Mouse (Mus musculus) hindbrain, embryonic 10.5 days (tissue): ENCODE measurements around the gene Retreg2. TPM values are rescaled to one million over a fixed set of nuclear protein-coding genes. Genes with fewer than 3 reads are reported as not detected.

Experiments used
- DNase-seq: peaks from one replicate; pipeline ENCODE4 v3.0.0-alpha.2; 2017; ENCODE audit warnings: low spot score
- H3K27ac ChIP-seq: fragments of 300-500 bp; sonication (generic); 2 replicates; pipeline ENCODE4 v1.5.1; 2016; ENCODE audit warnings: mild to moderate bottlenecking, moderate library complexity
- H3K27me3 ChIP-seq: fragments of 300-500 bp; sonication (generic); 2 replicates; pipeline ENCODE4 v1.6.1; 2016; ENCODE audit warnings: mild to moderate bottlenecking; ENCODE audit not compliant: poor library complexity, insufficient read depth, severe bottlenecking
- H3K36me3 ChIP-seq: fragments of 300-500 bp; sonication (generic); 2 replicates; pipeline ENCODE4 v1.6.1; 2016; ENCODE audit warnings: mild to moderate bottlenecking, moderate library complexity
- H3K4me1 ChIP-seq: fragments of 300-500 bp; sonication (generic); replicated peaks from 2 replicates; pipeline ENCODE4 v1.6.1; 2016; ENCODE audit warnings: mild to moderate bottlenecking
- H3K4me3 ChIP-seq: fragments of 300-500 bp; sonication (generic); 2 replicates; pipeline ENCODE4 v1.5.1; 2016; ENCODE audit warnings: mild to moderate bottlenecking, moderate library complexity
- H3K9me3 ChIP-seq: fragments of 300-500 bp; sonication (generic); 2 replicates; pipeline ENCODE4 v1.6.1; 2016; ENCODE audit warnings: mild to moderate bottlenecking, moderate library complexity
- WGBS: fragments of 180-500 bp; shearing (Covaris S2); methylation state at CpG from one replicate; pipeline ENCODE4 v1.1.7; 2016; 5-methylcytosine and 5-hydroxymethylcytosine counted together
- polyA plus RNA-seq: library from polyadenylated mRNA; unstranded; fragments of >200 nt; fragmentation: Nextera tagmentation; extraction: Ambion mirVana; gene quantifications from 2 replicates; pipeline ENCODE4 v1.2.1, GENCODE M21; 2016

The Retreg2 gene
- polyA plus RNA-seq, 1 experiment from 2014 or later, result 63.4 TPM

GRCm38 (mm10) chr1:75145589-75145988, 3.0 kb downstream of the Retreg2 start:
- H3K9me3 ChIP-seq, result no peaks in the 10 kb centered on the region
- H3K27ac ChIP-seq, result no peak overlapping the region
- no peak for DNase-seq
- H3K4me1 ChIP-seq, result peaks cover 23% of the 10 kb centered on the region
- H3K27me3 ChIP-seq, result no peaks in the 10 kb centered on the region
- WGBS, result 95% methylated on average over 3 of the region's 3 CpGs
- no peak overlapping the region for H3K4me3 ChIP-seq
- H3K36me3 ChIP-seq, result peaks cover 52% of the 10 kb centered on the region

DNA sequence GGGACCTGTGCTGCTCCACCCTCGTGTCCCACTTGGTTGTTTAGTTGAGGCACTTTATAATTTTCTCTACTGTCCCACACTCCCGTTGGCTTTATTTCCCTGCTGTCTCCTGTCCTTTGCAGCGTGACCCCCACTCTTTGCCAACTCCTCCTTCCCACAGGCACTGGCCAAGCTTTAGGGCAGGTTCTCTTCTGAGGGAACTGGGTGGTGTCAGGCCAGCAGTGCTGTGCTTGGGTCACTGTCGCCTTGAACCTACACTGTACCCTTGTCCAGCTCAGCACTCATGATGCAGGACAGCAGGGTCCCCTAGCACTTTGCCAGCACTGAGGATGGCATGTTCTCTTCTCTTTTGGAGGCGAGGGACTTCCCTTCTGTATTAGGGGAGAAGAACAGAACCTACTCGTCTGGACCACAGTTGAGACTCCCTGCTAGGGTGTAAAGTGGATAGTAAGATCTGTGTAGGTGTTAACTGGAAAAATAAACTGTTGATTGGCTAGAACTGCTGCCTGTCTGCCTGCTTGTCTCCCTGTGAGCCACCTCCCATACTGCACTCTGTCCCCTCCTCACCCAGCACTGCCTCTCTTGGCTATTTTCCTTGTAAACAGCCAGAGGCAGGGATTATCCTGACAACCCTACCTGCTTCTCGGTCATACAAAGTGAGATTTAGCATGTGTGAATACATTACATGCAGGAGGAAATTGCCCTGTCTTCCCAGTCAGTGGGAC, 5.0 kb downstream of the Retreg2 start:
- H3K27ac ChIP-seq, result no peak overlapping the region
- whole genome bisulfite sequencing, result 86% methylated on average over 7 of the region's 7 CpGs
- H3K4me1 ChIP-seq, result peaks cover 11% of the 10 kb centered on the region
- H3K36me3 ChIP-seq, result peaks cover 52% of the 10 kb centered on the region
- no peaks in the 10 kb centered on the region for H3K9me3 ChIP-seq
- H3K27me3 ChIP-seq, result no peaks in the 10 kb centered on the region
- no peak overlapping the region for H3K4me3 ChIP-seq
- DNase-seq, result no peak

- Histone ChIP-seq H3K4me1 (peaks cover 9% of the 10 kb centered on the region), H3K27me3 (no peaks in the 10 kb centered on the region), H3K27ac (no peak overlapping the region), H3K4me3 (no peak overlapping the region), H3K36me3 (peaks cover 52% of the 10 kb centered on the region), H3K9me3 (no peaks in the 10 kb centered on the region)
- 89% methylated on average over 4 of the region's 4 CpGs for WGBS
- no peak for DNase-seq
Observed at GRCm38 (mm10) chr1:75148727-75149126, 6.1 kb downstream of the Retreg2 start.

DNA sequence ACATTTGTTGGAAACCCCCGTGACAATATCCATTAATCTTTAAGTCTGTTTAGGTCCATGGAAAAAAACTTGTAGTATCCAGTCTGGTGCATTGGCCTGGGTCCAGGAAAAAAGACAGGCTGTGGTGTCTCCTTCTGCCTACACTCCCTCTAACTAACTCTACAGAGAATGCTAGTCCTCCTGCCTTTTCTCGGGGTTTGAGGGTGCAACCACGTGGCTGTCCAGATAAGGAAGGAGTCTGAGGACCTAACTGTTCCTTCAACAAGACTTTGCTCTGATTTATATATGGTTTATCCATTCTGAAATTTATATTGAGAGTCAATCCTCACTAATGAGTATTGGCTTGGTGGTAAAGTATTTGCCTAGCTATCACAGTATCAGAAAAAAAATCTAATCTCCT, 13.3 kb downstream of the Retreg2 start:
- H3K36me3 ChIP-seq, result no peaks in the 10 kb centered on the region
- H3K4me3 ChIP-seq, result no peak overlapping the region
- DNase-seq, result no peak
- WGBS, result 75% methylated on average over 3 of the region's 3 CpGs
- H3K9me3 ChIP-seq, result no peaks in the 10 kb centered on the region
- H3K4me1 ChIP-seq, result no peaks in the 10 kb centered on the region
- no peaks in the 10 kb centered on the region for H3K27me3 ChIP-seq
- H3K27ac ChIP-seq, result no peak overlapping the region

DNA sequence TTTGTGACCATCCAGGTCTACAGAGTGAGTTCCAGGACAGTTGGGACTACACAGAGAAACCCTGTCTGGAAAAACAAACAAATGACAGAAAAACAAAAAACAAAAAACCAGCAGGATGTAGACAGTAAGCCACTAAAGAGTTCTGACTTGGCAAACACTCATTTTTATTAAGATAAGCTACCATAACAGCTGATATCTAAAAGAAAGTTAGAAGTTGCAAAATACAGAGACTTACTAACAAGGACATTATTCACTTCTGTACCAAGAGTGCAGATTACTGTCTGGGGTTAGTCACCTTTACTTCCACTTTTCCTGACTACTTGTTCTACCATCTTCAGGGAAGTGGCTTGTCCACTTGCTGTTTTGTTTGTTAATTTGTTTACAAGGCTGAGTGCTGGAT, 16.4 kb downstream of the Retreg2 start:
- DNase-seq, result no peak
- H3K36me3 ChIP-seq, result no peaks in the 10 kb centered on the region
- H3K4me1 ChIP-seq, result no peaks in the 10 kb centered on the region
- no peak overlapping the region for H3K27ac ChIP-seq
- no peak overlapping the region for H3K4me3 ChIP-seq
- no peaks in the 10 kb centered on the region for H3K9me3 ChIP-seq
- no peaks in the 10 kb centered on the region for H3K27me3 ChIP-seq

GRCm38 (mm10) chr1:75159540-75160255, 17.1 kb downstream of the Retreg2 start:
- no peak overlapping the region for H3K27ac ChIP-seq
- no peaks in the 10 kb centered on the region for H3K27me3 ChIP-seq
- no peak for DNase-seq
- no peaks in the 10 kb centered on the region for H3K9me3 ChIP-seq
- H3K4me1 ChIP-seq, result no peaks in the 10 kb centered on the region
- 73% methylated on average over 5 of the region's 5 CpGs for WGBS
- H3K4me3 ChIP-seq, result no peak overlapping the region
- H3K36me3 ChIP-seq, result no peaks in the 10 kb centered on the region

- no peak for DNase-seq
- 79% methylated on average over 4 of the region's 4 CpGs for WGBS
Observed at GRCm38 (mm10) chr1:75160256-75160617, 17.7 kb downstream of the Retreg2 start.

GRCm38 (mm10) chr1:75168093-75168471, 25.5 kb downstream of the Retreg2 start:
- no peak for DNase-seq
- WGBS, result 6% methylated on average over 7 of the region's 7 CpGs
- Histone ChIP-seq H3K27me3 (no peaks in the 10 kb centered on the region), H3K36me3 (peaks cover 29% of the 10 kb centered on the region), H3K9me3 (no peaks in the 10 kb centered on the region), H3K4me3 (peak overlapping the region; percentile 82), H3K4me1 (peaks cover 18% of the 10 kb centered on the region), H3K27ac (peak overlapping the region; percentile 90)

More at GRCm38 (mm10) chr1:75160256-75160617, 17.7 kb downstream of the Retreg2 start:
- Histone ChIP-seq H3K36me3 (no peaks in the 10 kb centered on the region), H3K27ac (no peak overlapping the region), H3K4me1 (no peaks in the 10 kb centered on the region), H3K9me3 (no peaks in the 10 kb centered on the region), H3K27me3 (no peaks in the 10 kb centered on the region), H3K4me3 (no peak overlapping the region)

GRCm38 (mm10) chr1:75168472-75169464, 26.2 kb downstream of the Retreg2 start, which contains the start of gene Zfand2b:
Zfand2b (plus strand) TSS chr1:75168646.
- under 1% methylated on average over 59 of the region's 59 CpGs for WGBS
- Histone ChIP-seq H3K36me3 (peaks cover 36% of the 10 kb centered on the region), H3K27ac (peak within 1 kb of the TSS; percentile 90), H3K27me3 (no peaks in the 10 kb centered on the region), H3K4me1 (peaks cover 18% of the 10 kb centered on the region), H3K4me3 (peak within 1 kb of the TSS; percentile 82), H3K9me3 (no peaks in the 10 kb centered on the region)
- DNase-seq, result peak; percentile 97

DNA sequence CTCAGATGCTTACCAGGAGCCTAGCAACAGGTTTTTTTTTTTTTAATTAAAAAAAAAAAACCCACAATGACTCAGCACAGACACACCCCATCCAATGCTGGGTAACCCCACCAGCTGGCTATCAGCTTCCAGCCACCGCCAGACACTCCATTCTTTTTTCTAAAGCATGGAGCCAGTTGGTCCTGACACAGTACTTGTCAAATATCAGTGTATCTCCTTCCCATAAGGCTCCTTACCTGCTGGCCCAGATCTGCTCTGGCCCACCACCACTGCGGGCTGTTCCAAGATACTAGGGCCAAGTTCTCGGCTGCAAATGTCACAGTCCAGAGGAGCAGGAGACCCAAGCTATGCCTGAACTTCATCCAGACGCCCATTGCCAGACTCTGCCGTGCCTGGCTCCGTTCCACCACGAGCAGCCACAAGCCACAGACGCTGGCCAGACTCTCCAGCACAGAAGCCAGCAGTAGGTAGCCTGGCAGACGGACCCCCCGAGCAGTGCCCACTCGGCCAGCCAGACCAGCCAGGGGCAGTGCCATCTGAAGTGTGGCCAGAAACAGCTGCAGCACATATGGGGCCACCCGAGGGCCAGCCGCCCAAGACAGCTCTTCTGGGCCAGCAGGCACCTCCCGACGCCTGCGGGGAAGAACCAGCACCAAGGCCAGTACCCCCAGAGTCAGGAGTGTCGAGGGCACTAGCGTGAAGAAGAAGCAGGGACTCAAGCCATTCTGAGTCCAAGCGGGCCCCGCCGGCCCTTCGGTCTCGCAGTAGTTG, 36.9 kb downstream of the Retreg2 start:
- H3K27me3 ChIP-seq, result no peaks in the 10 kb centered on the region
- peak overlapping the region; percentile 73 for H3K4me3 ChIP-seq
- H3K4me1 ChIP-seq, result peaks cover 34% of the 10 kb centered on the region
- DNase-seq, result peak; percentile 6
- H3K27ac ChIP-seq, result peak overlapping the region; percentile 88
- WGBS, result 11% methylated on average over 23 of the region's 23 CpGs
- H3K36me3 ChIP-seq, result peaks cover 68% of the 10 kb centered on the region
- no peaks in the 10 kb centered on the region for H3K9me3 ChIP-seq

DNA sequence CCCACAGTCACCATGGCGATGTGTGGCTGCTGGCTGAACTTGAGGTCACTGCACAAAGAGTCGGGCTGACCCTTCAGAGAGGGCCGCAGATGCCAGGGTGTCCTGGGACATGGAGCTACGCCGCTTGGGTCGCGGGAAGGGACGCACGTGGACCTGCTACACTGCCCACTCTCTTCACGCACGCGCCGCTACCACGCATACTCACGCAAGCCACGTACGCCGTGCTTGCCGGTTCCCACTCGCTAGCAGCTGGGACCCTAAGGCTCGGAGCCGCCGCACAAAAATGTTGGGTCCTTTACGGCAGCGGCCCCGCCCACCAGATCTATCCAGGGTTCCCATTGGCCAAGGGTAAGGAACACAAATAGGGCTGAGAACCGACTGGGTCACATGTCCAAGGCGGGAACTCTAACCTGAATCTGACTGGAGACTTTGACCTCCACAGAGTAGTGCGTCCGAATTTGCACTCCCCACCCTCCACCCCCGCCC, 37.6 kb downstream of the Retreg2 start, which contains the start of gene Abcb6:
TSS of gene Abcb6 (minus strand) at position 288 of the 486 bp plus-strand sequence.
- under 1% methylated on average over 31 of the region's 31 CpGs for WGBS
- no peaks in the 10 kb centered on the region for H3K9me3 ChIP-seq

GRCm38 (mm10) chr1:75180741-75181140, 38.2 kb downstream of the Retreg2 start:
- Histone ChIP-seq H3K4me1 (peaks cover 34% of the 10 kb centered on the region), H3K27ac (peak overlapping the region; percentile 88), H3K27me3 (no peaks in the 10 kb centered on the region), H3K4me3 (peak overlapping the region; percentile 73), H3K36me3 (peaks cover 68% of the 10 kb centered on the region), H3K9me3 (no peaks in the 10 kb centered on the region)
- WGBS, result 39% methylated on average over 7 of the region's 7 CpGs
- no peak for DNase-seq

More for the DNA sequence above, 37.6 kb downstream of the Retreg2 start, which contains the start of gene Abcb6:
- peak; percentile 94 for DNase-seq
- H3K27ac ChIP-seq, result peak within 1 kb of the TSS; percentile 88
- H3K27me3 ChIP-seq, result no peaks in the 10 kb centered on the region
- H3K4me1 ChIP-seq, result peaks cover 34% of the 10 kb centered on the region
- H3K4me3 ChIP-seq, result peak within 1 kb of the TSS; percentile 73
- H3K36me3 ChIP-seq, result peaks cover 68% of the 10 kb centered on the region
